Mouse (Mus musculus): Measurements from ENCODE around the gene Aebp1. TPM values are rescaled to one million over a fixed set of nuclear protein-coding genes. Genes with fewer than 3 reads are reported as not detected.

The Aebp1 gene
- polyA plus RNA-seq, 1 experiment, result 10.3 TPM

- H3K4me1 ChIP-seq (ENCODE audit: control insufficient read depth, insufficient read depth, low read length), result peaks cover 3% of the 10 kb centered on the region; the same call in 1 of the 2 replicates
- TF ChIP-seq POLR2A (IDR thresholded peaks at IDR 0.05; ENCODE audit: borderline replicate concordance, insufficient read depth, low read length), result no peak
- no peak for TF ChIP-seq CTCF (IDR thresholded peaks at IDR 0.05; ENCODE audit: borderline replicate concordance, insufficient read depth, low read depth, low read length)
- no peak overlapping the region for H3K4me3 ChIP-seq (replicated peaks; ENCODE audit: insufficient read depth, low read depth, low read length)
- H3K27ac ChIP-seq (ENCODE audit: insufficient read depth, low read length), result no peak overlapping the region
- no peak for DNase-seq
- H3K27me3 ChIP-seq (ENCODE audit: control insufficient read depth, insufficient read depth, low read length), result no peaks in the 10 kb centered on the region
- WGBS, result 47% methylated on average over 5 of the region's 5 CpGs
Measured at GRCm38 (mm10) chr11:5907096-5907495, 45.3 kb downstream of the Aebp1 start.

DNA sequence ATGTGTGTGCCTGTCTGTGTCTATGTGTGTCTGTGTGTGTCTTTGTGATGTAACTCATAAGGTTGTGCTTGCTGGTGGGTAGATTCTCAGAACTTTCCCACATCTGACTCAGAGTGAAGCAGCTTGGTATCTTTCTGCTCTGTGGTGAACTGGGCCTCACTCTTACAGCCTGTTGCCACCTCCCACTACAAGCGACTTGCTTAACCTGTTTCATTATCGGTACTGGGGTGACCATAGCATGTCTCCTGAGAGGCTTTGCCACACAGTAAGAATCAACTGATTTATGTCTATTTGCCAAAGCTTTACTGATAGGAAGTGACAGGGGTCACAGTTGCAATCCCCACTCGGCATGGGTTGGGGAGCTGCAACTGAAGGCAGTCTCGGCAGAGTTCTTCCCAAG is 46.9 kb downstream of the Aebp1 start:
- H3K4me3 ChIP-seq (replicated peaks; ENCODE audit: insufficient read depth, low read depth, low read length), result no peak overlapping the region
- H3K27me3 ChIP-seq (ENCODE audit: control insufficient read depth, insufficient read depth, low read length), result no peaks in the 10 kb centered on the region
- DNase-seq, result no peak
- peaks cover 6% of the 10 kb centered on the region; the same call in 1 of the 2 replicates for H3K4me1 ChIP-seq (ENCODE audit: control insufficient read depth, insufficient read depth, low read length)
- 80% methylated on average over 4 of the region's 4 CpGs for WGBS
- no peak overlapping the region for H3K27ac ChIP-seq (ENCODE audit: insufficient read depth, low read length)
- no peak for TF ChIP-seq POLR2A (IDR thresholded peaks at IDR 0.05; ENCODE audit: borderline replicate concordance, insufficient read depth, low read length)
- no peak for TF ChIP-seq CTCF (IDR thresholded peaks at IDR 0.05; ENCODE audit: borderline replicate concordance, insufficient read depth, low read depth, low read length)

- no peak overlapping the region for H3K27ac ChIP-seq (ENCODE audit: insufficient read depth, low read length)
- TF ChIP-seq CTCF (IDR thresholded peaks at IDR 0.05; ENCODE audit: borderline replicate concordance, insufficient read depth, low read depth, low read length), result peak; percentile 84
- TF ChIP-seq POLR2A (IDR thresholded peaks at IDR 0.05; ENCODE audit: borderline replicate concordance, insufficient read depth, low read length), result no peak
- 16% methylated on average over 5 of the region's 5 CpGs for WGBS
- no peak overlapping the region for H3K4me3 ChIP-seq (replicated peaks; ENCODE audit: insufficient read depth, low read depth, low read length)
- peak; percentile 77 to 82 for DNase-seq
- peaks cover 22% of the 10 kb centered on the region for H3K4me1 ChIP-seq (ENCODE audit: control insufficient read depth, insufficient read depth, low read length)
- no peaks in the 10 kb centered on the region for H3K27me3 ChIP-seq (ENCODE audit: control insufficient read depth, insufficient read depth, low read length)
Measured at GRCm38 (mm10) chr11:5912635-5913034, 50.9 kb downstream of the Aebp1 start.

GRCm38 (mm10) chr11:5913256-5913655 is 51.5 kb downstream of the Aebp1 start:
- H3K27me3 ChIP-seq (ENCODE audit: control insufficient read depth, insufficient read depth, low read length), result no peaks in the 10 kb centered on the region
- peaks cover 22% of the 10 kb centered on the region for H3K4me1 ChIP-seq (ENCODE audit: control insufficient read depth, insufficient read depth, low read length)
- DNase-seq, result no peak
- 41% methylated on average over 8 of the region's 8 CpGs for WGBS
- no peak overlapping the region for H3K4me3 ChIP-seq (replicated peaks; ENCODE audit: insufficient read depth, low read depth, low read length)
- TF ChIP-seq POLR2A (IDR thresholded peaks at IDR 0.05; ENCODE audit: borderline replicate concordance, insufficient read depth, low read length) (no peak), CTCF (IDR thresholded peaks at IDR 0.05; ENCODE audit: borderline replicate concordance, insufficient read depth, low read depth, low read length) (no peak)
- H3K27ac ChIP-seq (ENCODE audit: insufficient read depth, low read length), result no peak overlapping the region

DNA sequence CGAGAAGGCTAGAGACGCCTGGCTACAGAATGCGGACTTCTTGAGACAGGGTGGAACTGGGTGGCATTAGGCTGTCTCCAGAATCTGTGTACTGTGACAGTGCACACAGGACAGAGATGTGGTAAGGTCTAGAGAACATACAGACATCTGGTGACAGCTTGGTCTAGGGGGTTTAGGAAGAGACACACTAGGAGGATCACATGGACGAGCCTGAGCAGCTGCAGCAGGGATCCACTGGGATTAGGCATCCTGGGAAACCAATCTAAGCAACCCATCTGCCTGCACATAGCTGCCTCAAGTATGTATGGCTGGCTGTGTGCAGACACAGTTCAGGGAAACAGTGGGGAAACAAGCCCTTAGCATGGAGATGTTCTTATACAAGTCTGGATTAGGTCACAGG is 52.2 kb downstream of the Aebp1 start:
- Histone ChIP-seq H3K4me3 (replicated peaks; ENCODE audit: insufficient read depth, low read depth, low read length) (no peak overlapping the region), H3K27ac (ENCODE audit: insufficient read depth, low read length) (no peak overlapping the region), H3K4me1 (ENCODE audit: control insufficient read depth, insufficient read depth, low read length) (peaks cover 22% of the 10 kb centered on the region), H3K27me3 (ENCODE audit: control insufficient read depth, insufficient read depth, low read length) (no peaks in the 10 kb centered on the region)
- 87% methylated on average over 4 of the region's 4 CpGs for WGBS
- no peak for DNase-seq
- TF ChIP-seq POLR2A (IDR thresholded peaks at IDR 0.05; ENCODE audit: borderline replicate concordance, insufficient read depth, low read length) (no peak), CTCF (IDR thresholded peaks at IDR 0.05; ENCODE audit: borderline replicate concordance, insufficient read depth, low read depth, low read length) (no peak)

- no peaks in the 10 kb centered on the region for H3K27me3 ChIP-seq (ENCODE audit: control insufficient read depth, insufficient read depth, low read length)
- 72% methylated on average over 5 of the region's 5 CpGs for WGBS
- H3K4me1 ChIP-seq (ENCODE audit: control insufficient read depth, insufficient read depth, low read length), result peaks cover 22% of the 10 kb centered on the region
- DNase-seq, result no peak
- no peak overlapping the region for H3K4me3 ChIP-seq (replicated peaks; ENCODE audit: insufficient read depth, low read depth, low read length)
- no peak overlapping the region for H3K27ac ChIP-seq (ENCODE audit: insufficient read depth, low read length)
- TF ChIP-seq POLR2A (IDR thresholded peaks at IDR 0.05; ENCODE audit: borderline replicate concordance, insufficient read depth, low read length) (no peak), CTCF (IDR thresholded peaks at IDR 0.05; ENCODE audit: borderline replicate concordance, insufficient read depth, low read depth, low read length) (no peak)
Measured at GRCm38 (mm10) chr11:5914940-5915339, 53.2 kb downstream of the Aebp1 start.

DNA sequence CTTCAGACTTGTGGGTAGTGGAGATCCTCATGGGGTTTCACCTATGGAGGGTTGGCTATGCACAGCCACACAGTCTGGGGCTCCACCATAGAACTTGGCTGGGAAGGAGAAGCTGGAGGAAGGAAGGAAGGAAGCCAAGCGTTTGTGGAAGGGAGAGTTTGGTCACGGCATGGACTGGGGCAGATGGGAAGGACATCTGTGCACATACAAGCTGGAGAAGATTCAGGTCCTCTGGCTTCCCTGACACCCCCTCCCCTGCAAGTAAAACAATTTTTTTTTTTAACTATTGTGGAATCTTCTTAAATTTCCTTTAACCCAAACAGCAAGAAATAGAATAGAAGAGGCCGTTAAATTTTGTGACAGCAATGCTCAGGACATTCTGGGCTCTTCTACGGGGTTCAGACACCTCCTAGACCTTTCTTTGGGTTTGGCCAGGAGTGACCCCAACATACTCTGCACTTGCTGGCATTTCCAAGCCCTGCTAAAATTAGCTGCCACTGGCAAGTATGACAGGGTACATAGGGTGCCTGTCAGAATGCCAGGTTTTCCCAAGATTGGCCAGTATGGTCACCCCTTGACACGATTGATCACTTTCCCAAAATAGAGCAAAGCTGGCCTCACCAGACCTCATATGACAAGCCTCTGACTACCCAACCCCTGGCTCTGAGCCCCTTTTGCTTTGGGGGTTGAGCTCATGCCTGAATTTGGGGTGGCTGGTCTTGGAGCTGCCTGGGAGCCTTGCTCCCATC is 53.9 kb downstream of the Aebp1 start:
- H3K4me1 ChIP-seq (ENCODE audit: control insufficient read depth, insufficient read depth, low read length), result peaks cover 22% of the 10 kb centered on the region
- H3K4me3 ChIP-seq (replicated peaks; ENCODE audit: insufficient read depth, low read depth, low read length), result no peak overlapping the region
- TF ChIP-seq POLR2A (IDR thresholded peaks at IDR 0.05; ENCODE audit: borderline replicate concordance, insufficient read depth, low read length), result no peak
- TF ChIP-seq CTCF (IDR thresholded peaks at IDR 0.05; ENCODE audit: borderline replicate concordance, insufficient read depth, low read depth, low read length), result no peak
- WGBS, result 25% methylated on average over 5 of the region's 5 CpGs
- no peaks in the 10 kb centered on the region for H3K27me3 ChIP-seq (ENCODE audit: control insufficient read depth, insufficient read depth, low read length)
- DNase-seq, result peak; percentile 49 to 62
- H3K27ac ChIP-seq (ENCODE audit: insufficient read depth, low read length), result no peak overlapping the region

DNA sequence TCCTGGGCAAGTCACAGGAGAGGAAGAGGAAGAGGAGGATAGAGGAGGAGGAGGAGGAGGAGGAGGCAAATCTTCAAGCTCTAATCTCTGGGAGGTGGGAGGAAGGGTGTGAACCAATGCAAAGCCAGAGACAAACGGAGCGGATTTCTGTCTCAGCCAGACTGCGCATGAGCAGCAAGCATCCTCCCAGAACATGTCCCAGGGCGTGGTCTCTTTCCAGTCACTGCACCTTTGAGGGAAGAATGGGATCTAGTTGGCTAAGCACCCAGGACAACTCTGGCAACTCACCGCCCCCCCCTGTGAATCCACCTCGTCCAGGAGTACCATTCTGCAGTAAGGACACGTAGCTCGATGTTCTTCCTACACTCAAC is 54.4 kb downstream of the Aebp1 start:
- WGBS, result 35% methylated on average over 8 of the region's 8 CpGs

More for the DNA sequence above, 54.4 kb downstream of the Aebp1 start:
- Histone ChIP-seq H3K4me1 (ENCODE audit: control insufficient read depth, insufficient read depth, low read length) (peaks cover 22% of the 10 kb centered on the region), H3K27ac (ENCODE audit: insufficient read depth, low read length) (no peak overlapping the region), H3K4me3 (replicated peaks; ENCODE audit: insufficient read depth, low read depth, low read length) (peak overlapping the region; percentile 27), H3K27me3 (ENCODE audit: control insufficient read depth, insufficient read depth, low read length) (no peaks in the 10 kb centered on the region)
- TF ChIP-seq POLR2A (IDR thresholded peaks at IDR 0.05; ENCODE audit: borderline replicate concordance, insufficient read depth, low read length) (no peak), CTCF (IDR thresholded peaks at IDR 0.05; ENCODE audit: borderline replicate concordance, insufficient read depth, low read depth, low read length) (no peak)
- DNase-seq, result peak; percentile 57 to 70

Data from cerebellum, adult 2 months (tissue).